Mouse (Mus musculus): ENCODE measurements around the gene Olfm1.

DNA sequence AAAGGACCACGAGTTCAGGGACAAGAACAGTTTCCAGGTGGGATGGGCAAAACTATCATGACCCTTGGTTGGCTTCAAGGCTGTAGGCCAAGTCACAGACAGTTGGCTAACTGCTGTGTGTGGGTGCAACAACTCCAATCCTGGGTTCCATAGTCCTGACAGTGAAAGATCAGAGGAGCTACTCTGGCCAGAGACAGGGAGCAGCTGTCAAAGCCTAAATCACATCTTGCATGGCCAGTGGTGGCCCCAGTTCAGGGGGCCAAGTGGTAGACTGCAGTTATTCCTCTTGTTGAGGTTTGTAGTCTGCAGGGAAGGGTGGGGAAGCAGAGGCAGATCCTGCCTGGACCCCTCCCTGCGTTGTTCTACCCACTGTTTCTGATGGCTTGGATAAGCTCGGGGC, 48.1 kb downstream of the Olfm1 start:
- TF ChIP-seq EP300 (IDR thresholded peaks at IDR 0.05; ENCODE audit: low read depth), result no peak
- TF ChIP-seq CTCF (IDR thresholded peaks at IDR 0.05; ENCODE audit: low read depth), result no peak

Measured in heart, postnatal 0 days (tissue).